Mouse (Mus musculus) kidney, postnatal 0 days (tissue): Measurements from ENCODE around the gene Kif6. TPM values are rescaled to one million over a fixed set of nuclear protein-coding genes. Genes with fewer than 3 reads are reported as not detected.
A peak's percentile ranks its signal among the peaks of the same experiment; 100 is the strongest.

Experiments used
- ATAC-seq: fragments of 200-750 bp; cut with Nextera tagmentation; replicated peaks from 2 replicates; pipeline ENCODE4 v1.8.0; 2017; ENCODE audit warnings: low read depth, moderate number of reproducible peaks, moderate TSS enrichment, moderate library complexity; ENCODE audit not compliant: low FRiP score
- DNase-seq: peaks from one replicate; pipeline ENCODE4 v3.0.0-alpha.2; 2016; ENCODE audit warnings: low spot score
- H3K27ac ChIP-seq: fragments of 300-500 bp; sonication (generic); 2 replicates; pipeline ENCODE4 v1.5.1; 2014; ENCODE audit warnings: mild to moderate bottlenecking
- H3K27me3 ChIP-seq: fragments of 300-500 bp; sonication (generic); 2 replicates; pipeline ENCODE4 v1.6.1; 2014; ENCODE audit warnings: low read length, mixed read lengths; ENCODE audit not compliant: insufficient read depth
- H3K36me3 ChIP-seq: fragments of 300-500 bp; sonication (generic); 2 replicates; pipeline ENCODE4 v1.6.1; 2014; ENCODE audit warnings: low read length, mixed read lengths; ENCODE audit not compliant: insufficient read depth
- H3K4me1 ChIP-seq: fragments of 300-500 bp; sonication (generic); replicated peaks from 2 replicates; pipeline ENCODE4 v1.6.1; 2014; ENCODE audit warnings: antibody characterized with exemption, low read length, mixed read lengths; ENCODE audit not compliant: insufficient read depth
- H3K4me2 ChIP-seq: fragments of 300-500 bp; sonication (generic); 2 replicates; pipeline ENCODE4 v1.6.1; 2014; ENCODE audit warnings: mild to moderate bottlenecking, low read length, moderate library complexity, mixed read lengths
- H3K4me3 ChIP-seq: fragments of 300-500 bp; sonication (generic); replicated peaks from 2 replicates; pipeline ENCODE4 v1.5.1; 2014; ENCODE audit warnings: low read depth, low read length
- H3K9ac ChIP-seq: fragments of 300-500 bp; sonication (generic); 2 replicates; pipeline ENCODE4 v1.6.1; 2014; ENCODE audit warnings: low read depth, low read length
- H3K9me3 ChIP-seq: fragments of 300-500 bp; sonication (generic); replicated peaks from 2 replicates; pipeline ENCODE4 v1.6.1; 2016; ENCODE audit warnings: low read length, inconsistent platforms, mixed read lengths
- CTCF ChIP-seq: IDR thresholded peaks from 2 replicates; pipeline ENCODE4 v1.5.1; 2016; ENCODE audit warnings: antibody characterized with exemption, low read depth, mild to moderate bottlenecking, moderate library complexity
- WGBS: fragments of 180-500 bp; shearing (Covaris S2); extraction: QIAGEN DNeasy Blood & Tissue Kit; methylation state at CpG from one replicate; pipeline ENCODE4 v1.1.7; 2014; 5-methylcytosine and 5-hydroxymethylcytosine counted together
- polyA plus RNA-seq: library from polyadenylated mRNA; unstranded; fragments of >200 nt; fragmentation: Nextera tagmentation; extraction: Ambion mirVana; gene quantifications from 2 replicates; pipeline ENCODE4 v1.2.1, GENCODE M21; 2015

Gene Kif6
- polyA plus RNA-seq, 1 experiment from 2014 or later: 1.3 TPM

- no peaks in the 10 kb centered on the region for H3K27me3 ChIP-seq
- H3K4me2 ChIP-seq: no peak overlapping the region
- H3K36me3 ChIP-seq: no peaks in the 10 kb centered on the region
- DNase-seq (no peak), ATAC-seq (no peak)
- H3K4me1 ChIP-seq: no peaks in the 10 kb centered on the region
- no peak overlapping the region for H3K27ac ChIP-seq
- no peak overlapping the region for H3K4me3 ChIP-seq
- WGBS: 54% methylated on average over 8 of the region's 8 CpGs
- TF ChIP-seq CTCF: no peak
- H3K9me3 ChIP-seq: no peaks in the 10 kb centered on the region
- no peak overlapping the region for H3K9ac ChIP-seq
Observed at GRCm38 (mm10) chr17:49761838-49762237, 146.9 kb downstream of the Kif6 start.

GRCm38 (mm10) chr17:49764963-49765362, 150.0 kb downstream of the Kif6 start:
- Histone ChIP-seq H3K4me1 (no peaks in the 10 kb centered on the region), H3K9me3 (no peaks in the 10 kb centered on the region), H3K4me3 (no peak overlapping the region), H3K9ac (no peak overlapping the region), H3K27me3 (no peaks in the 10 kb centered on the region), H3K27ac (no peak overlapping the region), H3K4me2 (no peak overlapping the region), H3K36me3 (no peaks in the 10 kb centered on the region)
- no peak for TF ChIP-seq CTCF
- DNase-seq: no peak
- no peak for ATAC-seq
- 63% methylated on average over 6 of the region's 6 CpGs for WGBS

GRCm38 (mm10) chr17:49767717-49768370, 152.9 kb downstream of the Kif6 start:
- no peak overlapping the region for H3K27ac ChIP-seq
- no peak for ATAC-seq
- TF ChIP-seq CTCF: no peak
- no peak overlapping the region for H3K4me3 ChIP-seq
- H3K4me2 ChIP-seq: no peak overlapping the region
- H3K4me1 ChIP-seq: no peaks in the 10 kb centered on the region
- no peaks in the 10 kb centered on the region for H3K9me3 ChIP-seq
- H3K27me3 ChIP-seq: no peaks in the 10 kb centered on the region
- no peak for DNase-seq
- 36% methylated on average over 10 of the region's 10 CpGs for WGBS
- H3K9ac ChIP-seq: no peak overlapping the region
- H3K36me3 ChIP-seq: no peaks in the 10 kb centered on the region

- Histone ChIP-seq H3K4me1 (no peaks in the 10 kb centered on the region), H3K9me3 (no peaks in the 10 kb centered on the region), H3K27ac (no peak overlapping the region), H3K9ac (no peak overlapping the region), H3K4me2 (no peak overlapping the region), H3K36me3 (no peaks in the 10 kb centered on the region), H3K4me3 (no peak overlapping the region), H3K27me3 (no peaks in the 10 kb centered on the region)
- DNase-seq (no peak), ATAC-seq (no peak)
- TF ChIP-seq CTCF: no peak
- 48% methylated on average over 10 of the region's 10 CpGs for WGBS
Observed at GRCm38 (mm10) chr17:49771703-49772315, 156.9 kb downstream of the Kif6 start.

GRCm38 (mm10) chr17:49777115-49777839, 162.3 kb downstream of the Kif6 start:
- Histone ChIP-seq H3K27me3 (no peaks in the 10 kb centered on the region), H3K36me3 (no peaks in the 10 kb centered on the region), H3K9me3 (no peaks in the 10 kb centered on the region), H3K4me3 (no peak overlapping the region), H3K27ac (no peak overlapping the region), H3K4me2 (no peak overlapping the region), H3K9ac (no peak overlapping the region), H3K4me1 (no peaks in the 10 kb centered on the region)
- ATAC-seq: peak; percentile 17; the same call in 1 of the 2 replicates
- 26% methylated on average over 13 of the region's 13 CpGs for WGBS
- peak; percentile 83 for DNase-seq
- TF ChIP-seq CTCF: no peak

GRCm38 (mm10) chr17:49779066-49779465, 164.1 kb downstream of the Kif6 start:
- WGBS: 87% methylated on average over 4 of the region's 4 CpGs
- H3K9me3 ChIP-seq: no peaks in the 10 kb centered on the region
- H3K36me3 ChIP-seq: no peaks in the 10 kb centered on the region
- DNase-seq (no peak), ATAC-seq (no peak)
- no peak for TF ChIP-seq CTCF
- no peak overlapping the region for H3K27ac ChIP-seq
- no peak overlapping the region for H3K9ac ChIP-seq
- H3K4me1 ChIP-seq: no peaks in the 10 kb centered on the region
- H3K4me2 ChIP-seq: no peak overlapping the region
- no peak overlapping the region for H3K4me3 ChIP-seq
- no peaks in the 10 kb centered on the region for H3K27me3 ChIP-seq
